Mouse (Mus musculus) limb, embryonic 13.5 days (tissue): ENCODE results near the gene Tubgcp4. TPM values are rescaled to one million over a fixed set of nuclear protein-coding genes. Genes with fewer than 3 reads are reported as not detected.
"Not testable (repeated sequence)": the region's sequence is repeated elsewhere in the genome, so short reads cannot be mapped to it uniquely, and the experiment has no call there.

Experiments used
- ATAC-seq: fragments of 200-750 bp; cut with Nextera tagmentation; 2 replicates; pipeline ENCODE4 v1.8.0; 2017; ENCODE audit warnings: low read depth, moderate number of reproducible peaks, moderate TSS enrichment; ENCODE audit not compliant: low FRiP score
- H3K27ac ChIP-seq: fragments of 300-500 bp; sonication (generic); 2 replicates; pipeline ENCODE4 v1.5.1; 2015; ENCODE audit warnings: inconsistent platforms, mild to moderate bottlenecking, moderate library complexity
- H3K27me3 ChIP-seq: fragments of 300-500 bp; sonication (generic); 2 replicates; pipeline ENCODE4 v1.6.1; 2015; ENCODE audit warnings: mild to moderate bottlenecking, inconsistent platforms
- H3K36me3 ChIP-seq: fragments of 300-500 bp; sonication (generic); 2 replicates; pipeline ENCODE4 v1.6.1; 2015; ENCODE audit warnings: inconsistent platforms, mild to moderate bottlenecking, moderate library complexity
- H3K4me1 ChIP-seq: fragments of 300-500 bp; sonication (generic); 2 replicates; pipeline ENCODE4 v1.6.1; 2015; ENCODE audit warnings: inconsistent platforms
- H3K4me2 ChIP-seq: fragments of 300-500 bp; sonication (generic); replicated peaks from 2 replicates; pipeline ENCODE4 v1.6.1; 2015; ENCODE audit warnings: inconsistent platforms, mild to moderate bottlenecking, moderate library complexity
- H3K4me3 ChIP-seq: fragments of 300-500 bp; sonication (generic); 2 replicates; pipeline ENCODE4 v1.5.1; 2015; ENCODE audit warnings: moderate library complexity, mild to moderate bottlenecking, inconsistent platforms
- H3K9ac ChIP-seq: fragments of 300-500 bp; sonication (generic); 2 replicates; pipeline ENCODE4 v1.6.1; 2015; ENCODE audit warnings: mild to moderate bottlenecking, inconsistent platforms
- H3K9me3 ChIP-seq: fragments of 300-500 bp; sonication (generic); 2 replicates; pipeline ENCODE4 v1.6.1; 2016; ENCODE audit warnings: inconsistent platforms
- WGBS: fragments of 180-500 bp; shearing (Covaris S2); methylation state at CpG from one replicate; pipeline ENCODE4 v1.1.7; 2015; 5-methylcytosine and 5-hydroxymethylcytosine counted together
- polyA plus RNA-seq: library from polyadenylated mRNA; unstranded; fragments of >200 nt; fragmentation: Nextera tagmentation; extraction: Ambion mirVana; gene quantifications from 2 replicates; pipeline ENCODE4 v1.2.1, GENCODE M21; 2015

Gene Tubgcp4
- 68.0 and 70.0 TPM in 2 replicates for polyA plus RNA-seq

GRCm38 (mm10) chr2:121170481-121170971 is at the start of gene Tubgcp4:
Gene Tubgcp4, plus strand, starts transcription at chr2:121170654.
- ATAC-seq: peak; percentile 74
- Histone ChIP-seq H3K9me3 (no peaks in the 10 kb centered on the region), H3K9ac (peak within 1 kb of the TSS; percentile 88), H3K4me1 (peaks cover 34% of the 10 kb centered on the region), H3K27ac (peak within 1 kb of the TSS; percentile 90), H3K4me3 (peak within 1 kb of the TSS; percentile 87), H3K36me3 (peaks cover 40% of the 10 kb centered on the region), H3K27me3 (no peaks in the 10 kb centered on the region), H3K4me2 (peak within 1 kb of the TSS; percentile 92)
- 0% methylated on average over 29 of the region's 38 CpGs for WGBS

- H3K4me2 ChIP-seq, H3K36me3 ChIP-seq, H3K27me3 ChIP-seq, H3K4me3 ChIP-seq, H3K27ac ChIP-seq, ATAC-seq, H3K4me1 ChIP-seq, H3K9me3 ChIP-seq, H3K9ac ChIP-seq: not testable (repeated sequence)
- WGBS: 92% methylated on average over 5 of the region's 5 CpGs
Observed at GRCm38 (mm10) chr2:121126302-121126701, 44.2 kb upstream of the Tubgcp4 start.

- Histone ChIP-seq H3K4me2 (no peak overlapping the region), H3K9ac (no peak overlapping the region), H3K27me3 (no peaks in the 10 kb centered on the region), H3K9me3 (no peaks in the 10 kb centered on the region), H3K4me1 (no peaks in the 10 kb centered on the region), H3K27ac (no peak overlapping the region), H3K4me3 (no peak overlapping the region), H3K36me3 (no peaks in the 10 kb centered on the region)
- ATAC-seq: no peak
- 69% methylated on average over 1 of the region's 1 CpGs for WGBS
Observed at GRCm38 (mm10) chr2:121127536-121127935, 42.9 kb upstream of the Tubgcp4 start.

GRCm38 (mm10) chr2:121128865-121129620 is 41.4 kb upstream of the Tubgcp4 start:
- H3K27me3 ChIP-seq: no peaks in the 10 kb centered on the region
- no peak overlapping the region for H3K4me2 ChIP-seq
- 64% methylated on average over 9 of the region's 9 CpGs for WGBS
- H3K9ac ChIP-seq: no peak overlapping the region
- no peak overlapping the region for H3K27ac ChIP-seq
- no peaks in the 10 kb centered on the region for H3K4me1 ChIP-seq
- no peak for ATAC-seq
- no peak overlapping the region for H3K4me3 ChIP-seq
- no peaks in the 10 kb centered on the region for H3K9me3 ChIP-seq
- no peaks in the 10 kb centered on the region for H3K36me3 ChIP-seq

GRCm38 (mm10) chr2:121132822-121133221 is 37.6 kb upstream of the Tubgcp4 start:
- Histone ChIP-seq H3K36me3 (peaks cover 7% of the 10 kb centered on the region; the same call in 1 of the 2 replicates), H3K9ac (no peak overlapping the region), H3K9me3 (no peaks in the 10 kb centered on the region), H3K4me2 (no peak overlapping the region), H3K27ac (no peak overlapping the region), H3K27me3 (no peaks in the 10 kb centered on the region), H3K4me1 (no peaks in the 10 kb centered on the region), H3K4me3 (no peak overlapping the region)
- WGBS: 72% methylated on average over 1 of the region's 1 CpGs
- ATAC-seq: no peak

GRCm38 (mm10) chr2:121137371-121137770 is 33.1 kb upstream of the Tubgcp4 start:
- WGBS: 96% methylated on average over 4 of the region's 4 CpGs
- Histone ChIP-seq H3K4me3 (no peak overlapping the region), H3K9me3 (peaks cover 11% of the 10 kb centered on the region; the same call in 1 of the 2 replicates), H3K27ac (no peak overlapping the region), H3K9ac (no peak overlapping the region), H3K27me3 (no peaks in the 10 kb centered on the region), H3K4me2 (no peak overlapping the region), H3K4me1 (peaks cover 27% of the 10 kb centered on the region), H3K36me3 (peaks cover 24% of the 10 kb centered on the region)
- no peak for ATAC-seq

GRCm38 (mm10) chr2:121139266-121140017 is 31.0 kb upstream of the Tubgcp4 start:
- Histone ChIP-seq H3K27me3 (no peaks in the 10 kb centered on the region), H3K36me3 (peaks cover 36% of the 10 kb centered on the region), H3K4me2 (peak overlapping the region; percentile 94), H3K9ac (peak overlapping the region; percentile 91), H3K4me3 (peak overlapping the region; percentile 73), H3K9me3 (peaks cover 11% of the 10 kb centered on the region; the same call in 1 of the 2 replicates), H3K4me1 (peaks cover 27% of the 10 kb centered on the region), H3K27ac (peak overlapping the region; percentile 98)
- no peak; the same call in 1 of the 2 replicates for ATAC-seq
- 53% methylated on average over 29 of the region's 29 CpGs for WGBS

- Histone ChIP-seq H3K27ac (peak within 1 kb of the TSS; percentile 98), H3K9me3 (peaks cover 11% of the 10 kb centered on the region; the same call in 1 of the 2 replicates), H3K4me3 (peak within 1 kb of the TSS; percentile 73), H3K9ac (peak within 1 kb of the TSS; percentile 91), H3K4me1 (peaks cover 27% of the 10 kb centered on the region), H3K27me3 (no peaks in the 10 kb centered on the region), H3K4me2 (peak within 1 kb of the TSS; percentile 94), H3K36me3 (peaks cover 40% of the 10 kb centered on the region)
- ATAC-seq: peak; percentile 95
- under 1% methylated on average over 87 of the region's 87 CpGs for WGBS
Observed at GRCm38 (mm10) chr2:121140018-121140882, 30.2 kb upstream of the Tubgcp4 start, which contains the start of the genes Adal and Lcmt2. Gene Adal, plus strand, starts transcription at chr2:121140428. Gene Lcmt2, minus strand, starts transcription at chr2:121140653.

- no peak for ATAC-seq
- H3K36me3 ChIP-seq: peaks cover 43% of the 10 kb centered on the region
- WGBS: 68% methylated on average over 16 of the region's 16 CpGs
- peaks cover 27% of the 10 kb centered on the region for H3K4me1 ChIP-seq
- H3K27me3 ChIP-seq: no peaks in the 10 kb centered on the region
- peak overlapping the region; percentile 94 for H3K4me2 ChIP-seq
- peak overlapping the region; percentile 91 for H3K9ac ChIP-seq
- H3K4me3 ChIP-seq: peak overlapping the region; percentile 73
- peak overlapping the region; percentile 98; the same call in 1 of the 2 replicates for H3K27ac ChIP-seq
- peaks cover 11% of the 10 kb centered on the region; the same call in 1 of the 2 replicates for H3K9me3 ChIP-seq
Observed at GRCm38 (mm10) chr2:121141216-121142035, 29.0 kb upstream of the Tubgcp4 start.

- Histone ChIP-seq H3K9ac (no peak overlapping the region), H3K4me3 (no peak overlapping the region), H3K36me3 (peaks cover 42% of the 10 kb centered on the region), H3K4me2 (no peak overlapping the region), H3K27ac (no peak overlapping the region), H3K9me3 (peaks cover 11% of the 10 kb centered on the region; the same call in 1 of the 2 replicates), H3K27me3 (no peaks in the 10 kb centered on the region), H3K4me1 (peaks cover 27% of the 10 kb centered on the region)
- WGBS: 86% methylated on average over 2 of the region's 2 CpGs
- ATAC-seq: no peak
Observed at GRCm38 (mm10) chr2:121142415-121142814, 28.0 kb upstream of the Tubgcp4 start.

GRCm38 (mm10) chr2:121149679-121150078 is 20.8 kb upstream of the Tubgcp4 start:
- H3K4me2 ChIP-seq: no peak overlapping the region
- H3K4me1 ChIP-seq: no peaks in the 10 kb centered on the region
- 0 out of 2 replicates have a peak, but pooled peaks cover 2% of the 10 kb centered on the region for H3K9me3 ChIP-seq
- H3K27ac ChIP-seq: no peak overlapping the region
- H3K36me3 ChIP-seq: peaks cover 45% of the 10 kb centered on the region
- no peak for ATAC-seq
- no peak overlapping the region for H3K4me3 ChIP-seq
- no peak overlapping the region for H3K9ac ChIP-seq
- 87% methylated on average over 5 of the region's 5 CpGs for WGBS
- H3K27me3 ChIP-seq: no peaks in the 10 kb centered on the region
